Mouse (Mus musculus): ENCODE data around the gene Hoxd11. TPM values are rescaled to one million over a fixed set of nuclear protein-coding genes. Genes with fewer than 3 reads are reported as not detected.

Gene Hoxd11
- polyA plus RNA-seq, 1 experiment = 2.1 TPM

- H3K27me3 ChIP-seq (replicated peaks; ENCODE audit: control insufficient read depth, insufficient read depth, low read length) = peaks cover 10% of the 10 kb centered on the region
- 4% methylated on average over 47 of the region's 51 CpGs for WGBS
Measured at GRCm38 (mm10) chr2:74682796-74683195, 3.4 kb downstream of the Hoxd11 start.

GRCm38 (mm10) chr2:74683471-74683951, 4.2 kb downstream of the Hoxd11 start:
- Histone ChIP-seq H3K27me3 (replicated peaks; ENCODE audit: control insufficient read depth, insufficient read depth, low read length) (peaks cover 11% of the 10 kb centered on the region), H3K27ac (ENCODE audit: insufficient read depth, low read depth, low read length) (no peak overlapping the region)
- 8% methylated on average over 18 of the region's 18 CpGs for WGBS

More at GRCm38 (mm10) chr2:74682796-74683195, 3.4 kb downstream of the Hoxd11 start:
- no peaks in the 10 kb centered on the region for H3K4me1 ChIP-seq (ENCODE audit: control insufficient read depth, insufficient read depth, low read length)
- H3K27ac ChIP-seq (ENCODE audit: insufficient read depth, low read depth, low read length) = no peak overlapping the region
- no peaks in the 10 kb centered on the region for H3K36me3 ChIP-seq (ENCODE audit: control insufficient read depth, insufficient read depth, low read length)
- TF ChIP-seq CTCF (conservative IDR thresholded peaks at IDR 0.05; ENCODE audit: insufficient read depth, insufficient read length, low read depth, low read length) = no peak
- no peak for TF ChIP-seq POLR2A (IDR thresholded peaks at IDR 0.05; ENCODE audit: low read depth, low read length)
- peak; percentile 12 for DNase-seq
- H3K4me3 ChIP-seq (ENCODE audit: insufficient read depth, low read depth, low read length) = peak overlapping the region; percentile 31

GRCm38 (mm10) chr2:74684106-74684505, 4.7 kb downstream of the Hoxd11 start:
- H3K4me1 ChIP-seq (ENCODE audit: control insufficient read depth, insufficient read depth, low read length) = no peaks in the 10 kb centered on the region
- H3K27ac ChIP-seq (ENCODE audit: insufficient read depth, low read depth, low read length) = no peak overlapping the region
- TF ChIP-seq CTCF (conservative IDR thresholded peaks at IDR 0.05; ENCODE audit: insufficient read depth, insufficient read length, low read depth, low read length) = no peak
- no peak for TF ChIP-seq POLR2A (IDR thresholded peaks at IDR 0.05; ENCODE audit: low read depth, low read length)
- WGBS = 52% methylated on average over 12 of the region's 12 CpGs
- H3K4me3 ChIP-seq (ENCODE audit: insufficient read depth, low read depth, low read length) = peak overlapping the region; percentile 27
- DNase-seq = no peak
- no peaks in the 10 kb centered on the region for H3K36me3 ChIP-seq (ENCODE audit: control insufficient read depth, insufficient read depth, low read length)
- H3K27me3 ChIP-seq (replicated peaks; ENCODE audit: control insufficient read depth, insufficient read depth, low read length) = peaks cover 11% of the 10 kb centered on the region

More at GRCm38 (mm10) chr2:74683471-74683951, 4.2 kb downstream of the Hoxd11 start:
- DNase-seq = no peak
- H3K4me1 ChIP-seq (ENCODE audit: control insufficient read depth, insufficient read depth, low read length) = no peaks in the 10 kb centered on the region
- H3K4me3 ChIP-seq (ENCODE audit: insufficient read depth, low read depth, low read length) = peak overlapping the region; percentile 46
- TF ChIP-seq POLR2A (IDR thresholded peaks at IDR 0.05; ENCODE audit: low read depth, low read length) = no peak
- H3K36me3 ChIP-seq (ENCODE audit: control insufficient read depth, insufficient read depth, low read length) = no peaks in the 10 kb centered on the region

- 55% methylated on average over 4 of the region's 4 CpGs for WGBS
- Histone ChIP-seq H3K4me3 (ENCODE audit: insufficient read depth, low read depth, low read length) (no peak overlapping the region), H3K27ac (ENCODE audit: insufficient read depth, low read depth, low read length) (no peak overlapping the region), H3K27me3 (replicated peaks; ENCODE audit: control insufficient read depth, insufficient read depth, low read length) (peaks cover 10% of the 10 kb centered on the region), H3K36me3 (ENCODE audit: control insufficient read depth, insufficient read depth, low read length) (no peaks in the 10 kb centered on the region), H3K4me1 (ENCODE audit: control insufficient read depth, insufficient read depth, low read length) (no peaks in the 10 kb centered on the region)
- DNase-seq = no peak
- no peak for TF ChIP-seq POLR2A (IDR thresholded peaks at IDR 0.05; ENCODE audit: low read depth, low read length)
- no peak for TF ChIP-seq CTCF (conservative IDR thresholded peaks at IDR 0.05; ENCODE audit: insufficient read depth, insufficient read length, low read depth, low read length)
Measured at GRCm38 (mm10) chr2:74685059-74685603, 5.8 kb downstream of the Hoxd11 start.

GRCm38 (mm10) chr2:74686301-74686987, 7.1 kb downstream of the Hoxd11 start:
- WGBS = 13% methylated on average over 17 of the region's 17 CpGs
- H3K4me1 ChIP-seq (ENCODE audit: control insufficient read depth, insufficient read depth, low read length) = no peaks in the 10 kb centered on the region
- no peak for TF ChIP-seq POLR2A (IDR thresholded peaks at IDR 0.05; ENCODE audit: low read depth, low read length)
- peak; percentile 60 for TF ChIP-seq CTCF (conservative IDR thresholded peaks at IDR 0.05; ENCODE audit: insufficient read depth, insufficient read length, low read depth, low read length)
- peaks cover 10% of the 10 kb centered on the region for H3K27me3 ChIP-seq (replicated peaks; ENCODE audit: control insufficient read depth, insufficient read depth, low read length)
- DNase-seq = peak; percentile 91
- peak overlapping the region; percentile 46 for H3K4me3 ChIP-seq (ENCODE audit: insufficient read depth, low read depth, low read length)
- H3K36me3 ChIP-seq (ENCODE audit: control insufficient read depth, insufficient read depth, low read length) = no peaks in the 10 kb centered on the region
- peak overlapping the region; percentile 84 for H3K27ac ChIP-seq (ENCODE audit: insufficient read depth, low read depth, low read length)

GRCm38 (mm10) chr2:74686988-74687697, 7.8 kb downstream of the Hoxd11 start:
- Histone ChIP-seq H3K27me3 (replicated peaks; ENCODE audit: control insufficient read depth, insufficient read depth, low read length) (peaks cover 8% of the 10 kb centered on the region), H3K4me3 (ENCODE audit: insufficient read depth, low read depth, low read length) (peak overlapping the region; percentile 46), H3K27ac (ENCODE audit: insufficient read depth, low read depth, low read length) (peak overlapping the region; percentile 84), H3K4me1 (ENCODE audit: control insufficient read depth, insufficient read depth, low read length) (no peaks in the 10 kb centered on the region), H3K36me3 (ENCODE audit: control insufficient read depth, insufficient read depth, low read length) (no peaks in the 10 kb centered on the region)
- no peak for TF ChIP-seq CTCF (conservative IDR thresholded peaks at IDR 0.05; ENCODE audit: insufficient read depth, insufficient read length, low read depth, low read length)
- TF ChIP-seq POLR2A (IDR thresholded peaks at IDR 0.05; ENCODE audit: low read depth, low read length) = no peak
- no peak for DNase-seq
- 6% methylated on average over 27 of the region's 27 CpGs for WGBS
